Mouse (Mus musculus) limb, embryonic 10.5 days (tissue): Measurements from ENCODE around the gene Calm4. TPM values are rescaled to one million over a fixed set of nuclear protein-coding genes. Genes with fewer than 3 reads are reported as not detected.

ENCODE experiments used
- DNase-seq: peaks from one replicate; pipeline ENCODE4 v3.0.0-alpha.2; 2017; ENCODE audit warnings: low spot score
- H3K27ac ChIP-seq: fragments of 300-500 bp; sonication (generic); 2 replicates; pipeline ENCODE4 v1.5.1; 2016; ENCODE audit warnings: mild to moderate bottlenecking
- H3K27me3 ChIP-seq: fragments of 300-500 bp; sonication (generic); 2 replicates; pipeline ENCODE4 v1.6.1; 2016; ENCODE audit warnings: low read depth, mild to moderate bottlenecking; ENCODE audit not compliant: poor library complexity, severe bottlenecking
- H3K36me3 ChIP-seq: fragments of 300-500 bp; sonication (generic); 2 replicates; pipeline ENCODE4 v1.6.1; 2016; ENCODE audit warnings: mild to moderate bottlenecking, moderate library complexity
- H3K4me1 ChIP-seq: fragments of 300-500 bp; sonication (generic); 2 replicates; pipeline ENCODE4 v1.6.1; 2016
- H3K4me3 ChIP-seq: fragments of 300-500 bp; sonication (generic); 2 replicates; pipeline ENCODE4 v1.5.1; 2016; ENCODE audit warnings: mild to moderate bottlenecking, moderate library complexity
- H3K9me3 ChIP-seq: fragments of 300-500 bp; sonication (generic); replicated peaks from 2 replicates; pipeline ENCODE4 v1.6.1; 2016; ENCODE audit warnings: mild to moderate bottlenecking
- WGBS: fragments of 180-500 bp; shearing (Covaris S2); methylation state at CpG from one replicate; pipeline ENCODE4 v1.1.7; 2016; 5-methylcytosine and 5-hydroxymethylcytosine counted together
- polyA plus RNA-seq: library from polyadenylated mRNA; unstranded; fragments of >200 nt; fragmentation: Nextera tagmentation; extraction: Ambion mirVana; gene quantifications from 2 replicates; pipeline ENCODE4 v1.2.1, GENCODE M21; 2016

The Calm4 gene
- polyA plus RNA-seq, 1 experiment from 2014 or later, result not detected

DNA sequence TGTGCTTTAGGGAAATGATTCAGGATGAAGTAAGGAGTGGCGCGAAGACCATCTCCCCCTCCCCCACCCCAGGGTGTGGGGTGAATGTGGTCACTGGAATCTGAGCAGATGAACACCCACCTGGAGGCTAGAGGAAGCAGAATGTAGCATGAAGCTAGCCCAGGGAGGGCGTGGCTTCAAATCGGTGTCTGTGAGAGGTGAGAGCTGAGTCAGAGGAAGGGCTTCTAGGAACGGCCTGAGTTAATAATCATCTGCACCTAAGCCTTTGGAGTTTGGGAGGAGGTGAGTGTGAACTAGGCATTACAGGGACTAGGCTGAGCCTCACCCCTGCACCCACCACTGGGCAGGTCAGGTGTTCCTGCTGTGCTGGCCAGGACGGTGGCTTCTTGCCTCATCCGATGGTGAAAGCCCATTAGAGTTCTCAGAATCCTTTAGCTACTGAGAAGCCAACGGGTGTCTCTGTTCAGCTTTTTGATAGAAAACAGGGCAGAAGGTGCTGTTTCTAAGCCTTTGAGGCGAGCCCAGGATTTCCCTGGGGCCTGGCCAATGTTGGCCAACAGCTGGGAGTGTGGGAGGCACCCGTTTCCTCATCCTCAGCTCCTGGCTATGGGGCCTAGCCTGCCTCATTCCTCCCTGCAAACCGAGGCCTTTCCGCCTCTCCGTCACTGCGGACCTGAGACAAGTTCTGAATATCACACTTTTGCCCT is 28.2 kb downstream of the Calm4 start:
- WGBS, result 81% methylated on average over 14 of the region's 14 CpGs
- no peaks in the 10 kb centered on the region for H3K9me3 ChIP-seq
- no peak overlapping the region for H3K4me3 ChIP-seq
- no peaks in the 10 kb centered on the region for H3K27me3 ChIP-seq
- peak overlapping the region; percentile 39; the same call in 1 of the 2 replicates for H3K27ac ChIP-seq
- no peaks in the 10 kb centered on the region for H3K36me3 ChIP-seq
- no peak for DNase-seq
- no peaks in the 10 kb centered on the region for H3K4me1 ChIP-seq

DNA sequence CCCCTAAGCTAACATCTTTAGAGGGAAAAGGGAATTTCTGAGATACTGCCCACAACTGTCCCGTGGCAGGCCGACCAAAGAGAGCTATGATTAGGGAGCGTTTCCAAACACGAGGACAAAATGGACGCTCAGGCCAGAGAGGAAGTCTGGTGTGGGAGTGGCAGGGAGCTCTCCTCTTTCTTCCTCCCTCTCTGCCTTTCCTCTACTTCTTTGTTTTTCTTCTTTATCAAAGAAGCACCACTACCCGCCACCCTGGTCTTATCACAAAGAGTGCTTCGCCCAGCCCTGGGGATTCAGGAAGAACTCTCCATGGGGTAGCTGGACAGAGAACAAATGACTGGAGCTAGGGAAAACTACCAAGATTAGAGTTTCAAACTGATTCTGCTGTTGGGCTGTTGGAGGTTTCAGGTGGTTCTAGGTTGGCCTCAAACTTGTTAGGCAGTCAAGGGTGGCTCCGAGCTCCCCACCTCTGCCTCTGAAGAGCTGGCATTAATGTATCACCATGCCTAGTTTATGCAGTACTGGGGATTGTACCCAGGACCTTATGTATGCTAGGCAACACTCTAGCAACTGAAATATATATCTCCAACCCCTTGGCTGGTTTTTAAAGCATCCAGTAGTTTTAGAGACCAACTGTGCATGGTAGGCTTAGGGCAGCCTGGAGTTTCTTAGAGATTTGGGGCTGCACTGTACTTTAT is 28.9 kb downstream of the Calm4 start:
- Histone ChIP-seq H3K36me3 (no peaks in the 10 kb centered on the region), H3K4me3 (no peak overlapping the region), H3K27me3 (no peaks in the 10 kb centered on the region), H3K9me3 (no peaks in the 10 kb centered on the region), H3K27ac (peak overlapping the region; percentile 39; the same call in 1 of the 2 replicates), H3K4me1 (no peaks in the 10 kb centered on the region)
- WGBS, result 90% methylated on average over 8 of the region's 8 CpGs
- no peak for DNase-seq

DNA sequence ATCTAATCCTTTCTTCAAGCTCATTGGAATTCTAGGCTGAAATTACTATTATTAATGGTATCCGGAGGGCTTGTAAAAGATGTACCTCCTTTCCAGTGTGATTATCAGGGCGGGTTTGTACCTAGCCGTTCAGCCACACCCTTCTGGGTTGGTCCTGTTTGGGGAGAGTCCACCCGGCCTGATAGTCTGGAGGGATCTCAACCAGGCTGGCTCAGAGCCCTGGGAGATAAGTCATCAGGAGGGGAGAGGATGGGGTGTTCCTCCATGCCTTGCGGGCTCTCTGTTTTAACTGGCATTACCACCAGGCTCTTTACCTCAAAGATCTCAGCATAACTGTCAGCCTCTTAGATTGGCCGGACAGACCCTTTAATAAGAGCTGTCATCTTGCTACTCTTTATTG is 29.6 kb downstream of the Calm4 start:
- H3K9me3 ChIP-seq, result no peaks in the 10 kb centered on the region
- 91% methylated on average over 6 of the region's 6 CpGs for whole genome bisulfite sequencing
- H3K4me1 ChIP-seq, result no peaks in the 10 kb centered on the region
- H3K27ac ChIP-seq, result no peak overlapping the region
- no peaks in the 10 kb centered on the region for H3K27me3 ChIP-seq
- H3K36me3 ChIP-seq, result no peaks in the 10 kb centered on the region
- DNase-seq, result no peak
- H3K4me3 ChIP-seq, result no peak overlapping the region

DNA sequence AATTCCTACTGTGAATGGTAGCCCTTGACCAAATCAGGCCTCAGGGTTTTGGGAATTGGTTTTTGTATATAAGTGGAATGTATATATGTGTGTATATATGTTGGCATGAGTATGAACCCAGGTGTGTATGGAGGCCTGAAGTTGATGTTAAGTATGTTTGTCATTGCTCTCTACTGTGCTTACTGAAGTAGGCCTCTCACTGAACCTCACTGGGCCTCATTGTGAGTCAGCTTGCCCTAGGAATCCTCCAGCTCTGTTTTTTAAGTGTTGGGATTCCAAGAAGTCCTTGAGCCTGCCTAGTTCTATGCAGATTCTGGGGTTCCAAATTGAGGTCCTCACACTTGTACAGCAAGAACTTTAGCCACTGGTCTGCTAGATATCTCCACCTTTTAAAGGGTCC is 32.3 kb downstream of the Calm4 start:
- no peaks in the 10 kb centered on the region for H3K9me3 ChIP-seq
- H3K4me1 ChIP-seq, result no peaks in the 10 kb centered on the region
- no peaks in the 10 kb centered on the region for H3K27me3 ChIP-seq
- DNase-seq, result no peak
- H3K36me3 ChIP-seq, result no peaks in the 10 kb centered on the region
- H3K27ac ChIP-seq, result no peak overlapping the region
- no peak overlapping the region for H3K4me3 ChIP-seq

DNA sequence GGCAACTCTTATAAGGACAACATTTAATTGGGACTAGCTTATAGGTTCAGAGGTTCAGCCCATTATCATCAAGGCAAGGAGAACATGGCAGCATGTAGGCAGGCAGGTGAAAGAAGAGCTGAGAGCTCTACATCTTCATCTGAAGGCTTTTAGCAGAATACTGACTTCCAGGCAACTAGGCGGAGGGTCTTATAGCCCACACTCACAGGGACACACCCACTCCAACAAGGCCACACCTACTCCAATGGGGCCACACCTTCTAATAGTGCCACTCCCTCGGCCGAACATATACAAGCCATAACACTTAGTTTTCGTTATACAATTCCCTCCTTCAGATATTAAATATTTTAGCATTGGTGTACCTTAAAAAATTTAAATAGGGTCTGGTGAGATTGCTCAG is 35.3 kb downstream of the Calm4 start:
- Histone ChIP-seq H3K4me3 (no peak overlapping the region), H3K4me1 (0 out of 2 replicates have a peak, but pooled peaks cover 6% of the 10 kb centered on the region), H3K27ac (no peak overlapping the region), H3K36me3 (no peaks in the 10 kb centered on the region), H3K9me3 (no peaks in the 10 kb centered on the region), H3K27me3 (no peaks in the 10 kb centered on the region)
- 91% methylated on average over 4 of the region's 4 CpGs for WGBS
- no peak for DNase-seq

DNA sequence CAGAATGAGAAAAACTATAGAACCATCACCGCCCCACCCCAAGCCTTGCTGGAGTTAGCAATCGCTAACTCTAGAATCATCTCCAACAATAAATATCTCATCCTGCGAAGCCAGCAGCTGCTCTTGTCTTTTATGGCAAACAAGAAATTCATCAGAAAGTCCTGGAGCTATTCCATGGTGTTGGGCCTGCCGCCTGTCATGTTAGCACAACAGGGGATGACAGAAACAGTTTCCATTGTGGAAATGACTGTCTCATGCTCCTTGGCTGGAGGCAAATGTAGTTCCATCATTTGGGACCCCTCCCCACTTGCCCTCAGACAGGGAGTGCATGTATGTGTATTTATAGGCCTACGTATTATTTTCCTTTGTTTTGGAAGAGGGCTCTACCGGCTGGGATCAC is 38.9 kb downstream of the Calm4 start:
- no peak overlapping the region for H3K4me3 ChIP-seq
- 91% methylated on average over 6 of the region's 6 CpGs for WGBS
- no peak for DNase-seq

DNA sequence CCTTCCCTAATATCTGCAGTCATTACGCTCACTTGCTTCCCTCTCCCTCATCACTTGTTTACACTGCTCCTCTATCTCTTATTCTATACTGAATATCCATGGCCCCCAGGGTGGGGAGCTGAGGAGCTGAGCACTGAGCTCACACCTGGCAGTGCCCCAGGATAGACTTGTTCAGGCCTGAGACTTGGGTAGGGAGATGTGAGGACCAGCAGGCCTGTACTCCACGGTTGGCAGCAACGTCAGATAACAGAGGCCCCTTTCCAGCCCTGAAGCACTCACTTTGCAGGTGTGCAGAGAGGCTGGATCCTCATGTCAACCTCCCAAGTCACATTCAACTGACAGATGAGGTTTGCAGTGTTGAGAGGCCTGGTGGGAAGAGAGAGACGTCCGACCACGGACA is 39.6 kb downstream of the Calm4 start:
- Histone ChIP-seq H3K36me3 (peaks cover 18% of the 10 kb centered on the region), H3K4me3 (no peak overlapping the region), H3K27ac (peak overlapping the region; percentile 53), H3K9me3 (no peaks in the 10 kb centered on the region), H3K4me1 (peaks cover 12% of the 10 kb centered on the region; the same call in 1 of the 2 replicates), H3K27me3 (no peaks in the 10 kb centered on the region)
- DNase-seq, result no peak
- 75% methylated on average over 6 of the region's 6 CpGs for WGBS

More for the DNA sequence above, 38.9 kb downstream of the Calm4 start:
- peaks cover 10% of the 10 kb centered on the region for H3K36me3 ChIP-seq
- H3K27me3 ChIP-seq, result no peaks in the 10 kb centered on the region
- no peaks in the 10 kb centered on the region for H3K9me3 ChIP-seq
- peaks cover 12% of the 10 kb centered on the region; the same call in 1 of the 2 replicates for H3K4me1 ChIP-seq
- H3K27ac ChIP-seq, result no peak overlapping the region

DNA sequence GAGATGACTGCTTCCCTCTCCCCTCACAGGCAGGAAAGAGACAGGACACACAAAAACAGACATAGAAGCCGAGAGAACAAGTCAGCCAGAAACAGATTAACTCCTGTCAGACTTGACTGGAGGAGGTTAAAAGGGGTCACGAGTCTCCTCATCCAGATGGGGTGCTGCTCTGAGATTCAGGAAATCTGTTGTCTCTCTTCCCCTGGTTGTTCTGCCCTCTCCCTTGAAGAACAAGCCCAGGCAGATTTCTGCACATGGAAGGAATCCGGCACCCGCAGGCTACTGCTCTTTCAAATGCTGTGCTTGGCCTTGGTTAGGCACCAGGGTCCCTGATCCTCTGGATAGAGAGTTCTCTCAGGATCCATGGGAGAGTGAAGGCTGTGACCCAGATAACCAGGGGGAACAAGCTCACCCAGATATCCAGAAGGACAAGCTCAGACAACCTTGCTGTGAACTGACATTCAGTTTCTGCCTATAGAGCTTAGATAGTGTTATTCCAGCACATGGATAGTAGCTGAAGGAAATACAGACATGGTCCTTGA is 40.2 kb downstream of the Calm4 start:
- no peak for DNase-seq
- 41% methylated on average over 4 of the region's 4 CpGs for WGBS
- Histone ChIP-seq H3K4me1 (peaks cover 12% of the 10 kb centered on the region; the same call in 1 of the 2 replicates), H3K27me3 (no peaks in the 10 kb centered on the region), H3K9me3 (no peaks in the 10 kb centered on the region), H3K27ac (peak overlapping the region; percentile 53), H3K36me3 (peaks cover 22% of the 10 kb centered on the region), H3K4me3 (no peak overlapping the region)

DNA sequence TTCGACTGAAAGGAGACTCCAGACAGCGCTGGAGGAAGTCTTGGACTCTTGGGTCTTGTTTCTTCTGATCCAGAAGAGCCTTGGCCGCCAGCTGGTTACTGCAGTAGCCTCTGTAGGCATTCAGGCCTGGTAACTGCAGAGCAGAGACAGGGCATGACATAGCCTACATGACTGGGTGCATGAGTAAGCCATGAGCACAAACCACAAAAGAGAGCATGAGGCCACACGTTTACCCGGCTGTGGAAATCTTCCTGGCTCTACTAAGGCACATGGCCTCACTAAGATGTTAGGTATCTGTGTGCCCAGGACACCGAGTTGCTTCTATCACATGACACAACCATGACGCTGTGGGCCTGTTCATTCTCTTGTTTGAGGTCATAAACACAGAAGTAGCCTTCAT is 49.1 kb downstream of the Calm4 start:
- H3K27me3 ChIP-seq, result no peaks in the 10 kb centered on the region
- H3K9me3 ChIP-seq, result no peaks in the 10 kb centered on the region
- DNase-seq, result no peak
- no peak overlapping the region for H3K4me3 ChIP-seq
- H3K36me3 ChIP-seq, result peaks cover 82% of the 10 kb centered on the region
- peaks cover 7% of the 10 kb centered on the region; the same call in 1 of the 2 replicates for H3K4me1 ChIP-seq
- H3K27ac ChIP-seq, result no peak overlapping the region
- WGBS, result 96% methylated on average over 7 of the region's 7 CpGs

Other genes with a start within 250 kb of the Calm4 start
- gene Fam208b, start 226.6 kb upstream of the Calm4 start, polyA plus RNA-seq, result 23.7 and 25.8 TPM in 2 replicates
- 14.9 and 16.1 TPM in 2 replicates for gene Asb13, start 203.7 kb upstream of the Calm4 start, polyA plus RNA-seq
- not detected in 2 replicates for gene Calml3, start 33.4 kb upstream of the Calm4 start, polyA plus RNA-seq
- gene Calm5, start 16.4 kb downstream of the Calm4 start, polyA plus RNA-seq, result not detected in 2 replicates
- 70.6 and 101 TPM in 2 replicates for gene Net1, start 80.5 kb downstream of the Calm4 start, polyA plus RNA-seq
- gene Tubal3, start 80.5 kb downstream of the Calm4 start, polyA plus RNA-seq, result not detected in 2 replicates
- gene Ucn3, start 107.6 kb downstream of the Calm4 start, polyA plus RNA-seq, result 0.09 TPM in 1 of 2 replicates, not detected in the other
- 0.18 TPM in 2 replicates for gene Akr1c14, start 211.3 kb downstream of the Calm4 start, polyA plus RNA-seq